Mouse (Mus musculus): Measurements from ENCODE around the gene Tmem178.

The Tmem178 gene

GRCm38 (mm10) chr17:80997226-80997625, 52.8 kb downstream of the Tmem178 start:
- no peak for DNase-seq (ENCODE audit: low spot score)

GRCm38 (mm10) chr17:80998958-80999357, 54.5 kb downstream of the Tmem178 start:
- no peak for DNase-seq (ENCODE audit: low spot score)

GRCm38 (mm10) chr17:81001010-81001409, 56.6 kb downstream of the Tmem178 start:
- no peak for DNase-seq (ENCODE audit: low spot score)

GRCm38 (mm10) chr17:81001647-81002046, 57.2 kb downstream of the Tmem178 start:
- DNase-seq (ENCODE audit: low spot score) = no peak

GRCm38 (mm10) chr17:81002130-81002529, 57.7 kb downstream of the Tmem178 start:
- DNase-seq (ENCODE audit: low spot score) = no peak

GRCm38 (mm10) chr17:81004454-81004853, 60.0 kb downstream of the Tmem178 start:
- no peak for DNase-seq (ENCODE audit: low spot score)

- no peak for DNase-seq (ENCODE audit: low spot score)
Measured at GRCm38 (mm10) chr17:81005292-81005691, 60.9 kb downstream of the Tmem178 start.

GRCm38 (mm10) chr17:81009112-81009511, 64.7 kb downstream of the Tmem178 start:
- no peak for DNase-seq (ENCODE audit: low spot score)

GRCm38 (mm10) chr17:81010199-81010598, 65.8 kb downstream of the Tmem178 start:
- no peak for DNase-seq (ENCODE audit: low spot score)

GRCm38 (mm10) chr17:81010844-81011685, 66.6 kb downstream of the Tmem178 start:
- DNase-seq (ENCODE audit: low spot score) = no peak

GRCm38 (mm10) chr17:81015814-81016447, 71.5 kb downstream of the Tmem178 start:
- DNase-seq (ENCODE audit: low spot score) = peak; percentile 14

GRCm38 (mm10) chr17:81017132-81017531, 72.7 kb downstream of the Tmem178 start:
- no peak for DNase-seq (ENCODE audit: low spot score)

- no peak for DNase-seq (ENCODE audit: low spot score)
Measured at GRCm38 (mm10) chr17:81027331-81027730, 82.9 kb downstream of the Tmem178 start.

- no peak for DNase-seq (ENCODE audit: low spot score)
Measured at GRCm38 (mm10) chr17:81031830-81032442, 87.5 kb downstream of the Tmem178 start.

GRCm38 (mm10) chr17:81032957-81033356, 88.5 kb downstream of the Tmem178 start:
- no peak for DNase-seq (ENCODE audit: low spot score)

- DNase-seq (ENCODE audit: low spot score) = no peak
Measured at GRCm38 (mm10) chr17:81035354-81035753, 90.9 kb downstream of the Tmem178 start.

GRCm38 (mm10) chr17:81038707-81039408, 94.4 kb downstream of the Tmem178 start:
- no peak for DNase-seq (ENCODE audit: low spot score)

GRCm38 (mm10) chr17:81041662-81042061, 97.2 kb downstream of the Tmem178 start:
- DNase-seq (ENCODE audit: low spot score) = no peak

GRCm38 (mm10) chr17:81044356-81044755, 99.9 kb downstream of the Tmem178 start:
- no peak for DNase-seq (ENCODE audit: low spot score)

- DNase-seq (ENCODE audit: low spot score) = no peak
Measured at GRCm38 (mm10) chr17:81045115-81045514, 100.7 kb downstream of the Tmem178 start.

GRCm38 (mm10) chr17:81045525-81046150, 101.2 kb downstream of the Tmem178 start:
- no peak for DNase-seq (ENCODE audit: low spot score)
